Mouse (Mus musculus): ENCODE data around the gene Olfr1275.

DNA sequence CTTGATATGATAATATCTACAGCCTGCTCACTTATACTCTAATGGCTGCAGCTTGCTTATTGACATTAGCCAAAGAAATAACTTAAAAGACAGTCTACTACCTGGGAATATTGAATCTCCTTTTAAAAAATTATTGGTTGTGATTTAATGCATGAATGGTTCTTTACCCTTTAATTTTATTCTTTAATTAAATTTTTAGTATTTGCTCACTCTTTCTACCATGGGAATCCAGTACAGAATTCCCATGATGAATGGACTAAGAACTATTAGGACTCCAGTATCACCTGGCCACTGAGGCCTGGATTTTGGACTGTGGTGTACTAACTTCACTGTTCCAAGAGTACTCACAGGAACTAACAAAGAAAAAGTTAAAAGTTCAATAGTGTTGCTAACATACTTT is 19.1 kb upstream of the Olfr1275 start, which contains the start of gene Olfr1276:
- no peak for TF ChIP-seq CTCF (IDR thresholded peaks at IDR 0.05; ENCODE audit: insufficient read depth, low read length)
- no peak for TF ChIP-seq POLR2A (IDR thresholded peaks at IDR 0.05; ENCODE audit: borderline replicate concordance, extremely low read depth, low read depth, low read length)
